Mouse (Mus musculus): Measurements from ENCODE around the gene Tmem138. TPM values are rescaled to one million over a fixed set of nuclear protein-coding genes. Genes with fewer than 3 reads are reported as not detected.

Tmem138 gene
- 51.3 and 52.2 TPM in 2 replicates for polyA plus RNA-seq (2015; fragmentation: Nextera tagmentation; extraction: Ambion mirVana)

- peaks cover 30% of the 10 kb centered on the region for H3K36me3 ChIP-seq
- H3K27ac ChIP-seq = peak within 1 kb of the TSS; percentile 93
- WGBS = under 1% methylated on average over 44 of the region's 44 CpGs
- H3K4me1 ChIP-seq (replicated peaks) = peaks cover 25% of the 10 kb centered on the region
- ATAC-seq = peak; percentile 98
- peak within 1 kb of the TSS; percentile 77 for H3K9ac ChIP-seq (replicated peaks)
- peak within 1 kb of the TSS; percentile 79 for H3K4me2 ChIP-seq (replicated peaks)
- H3K9me3 ChIP-seq = no peaks in the 10 kb centered on the region
- H3K27me3 ChIP-seq = no peaks in the 10 kb centered on the region
- peak within 1 kb of the TSS; percentile 66 for H3K4me3 ChIP-seq (replicated peaks)
These were observed at the start of gene Tmem138, which contains the start of gene Cyb561a3 for GRCm38 (mm10) chr19:10576690-10577561. TSS of gene Tmem138 (minus strand) at chr19:10577362. TSS of gene Cyb561a3 (plus strand) at chr19:10577172.

GRCm38 (mm10) chr19:10608573-10609240 is 31.5 kb upstream of the Tmem138 start:
- Histone ChIP-seq H3K36me3 (peaks cover 63% of the 10 kb centered on the region), H3K27ac (no peak overlapping the region), H3K4me3 (replicated peaks) (no peak overlapping the region), H3K27me3 (no peaks in the 10 kb centered on the region), H3K4me2 (replicated peaks) (no peak overlapping the region), H3K9ac (replicated peaks) (no peak overlapping the region), H3K9me3 (no peaks in the 10 kb centered on the region), H3K4me1 (replicated peaks) (peaks cover 29% of the 10 kb centered on the region)
- ATAC-seq = no peak
- WGBS = 92% methylated on average over 5 of the region's 5 CpGs

- H3K36me3 ChIP-seq = peaks cover 37% of the 10 kb centered on the region
- no peaks in the 10 kb centered on the region for H3K27me3 ChIP-seq
- peaks cover 45% of the 10 kb centered on the region for H3K4me1 ChIP-seq (replicated peaks)
- H3K4me3 ChIP-seq (replicated peaks) = peak overlapping the region; percentile 92
- H3K27ac ChIP-seq = peak overlapping the region; percentile 94
- ATAC-seq = no peak
- peak overlapping the region; percentile 91 for H3K9ac ChIP-seq (replicated peaks)
- WGBS = 9% methylated on average over 20 of the region's 20 CpGs
- H3K4me2 ChIP-seq (replicated peaks) = peak overlapping the region; percentile 84
- no peaks in the 10 kb centered on the region for H3K9me3 ChIP-seq
These were observed 28.9 kb upstream of the Tmem138 start for GRCm38 (mm10) chr19:10605901-10606622.

- Histone ChIP-seq H3K27ac (peak within 1 kb of the TSS; percentile 94), H3K27me3 (no peaks in the 10 kb centered on the region), H3K36me3 (peaks cover 32% of the 10 kb centered on the region), H3K9me3 (no peaks in the 10 kb centered on the region), H3K4me2 (replicated peaks) (peak within 1 kb of the TSS; percentile 84), H3K4me1 (replicated peaks) (peaks cover 45% of the 10 kb centered on the region), H3K9ac (replicated peaks) (peak within 1 kb of the TSS; percentile 91), H3K4me3 (replicated peaks) (peak within 1 kb of the TSS; percentile 92)
- ATAC-seq = peak; percentile 97
- under 1% methylated on average over 49 of the region's 49 CpGs for WGBS
These were observed 28.2 kb upstream of the Tmem138 start, which contains the start of the genes Ddb1 and Tkfc for GRCm38 (mm10) chr19:10605293-10605900. TSS of gene Ddb1 (plus strand) at chr19:10605327. TSS of gene Tkfc (minus strand) at chr19:10605654.

GRCm38 (mm10) chr19:10604534-10604933 is 27.4 kb upstream of the Tmem138 start:
- peak overlapping the region; percentile 78 for H3K9ac ChIP-seq (replicated peaks)
- no peak for ATAC-seq

GRCm38 (mm10) chr19:10603660-10604523 is 26.7 kb upstream of the Tmem138 start:
- peak overlapping the region; percentile 94; the same call in 1 of the 2 replicates for H3K27ac ChIP-seq
- 89% methylated on average over 18 of the region's 18 CpGs for WGBS

More at GRCm38 (mm10) chr19:10604534-10604933, 27.4 kb upstream of the Tmem138 start:
- H3K4me3 ChIP-seq (replicated peaks) = peak overlapping the region; percentile 92
- peak overlapping the region; percentile 94 for H3K27ac ChIP-seq
- WGBS = 61% methylated on average over 3 of the region's 3 CpGs
- peaks cover 32% of the 10 kb centered on the region for H3K36me3 ChIP-seq
- H3K4me1 ChIP-seq (replicated peaks) = peaks cover 45% of the 10 kb centered on the region
- peak overlapping the region; percentile 84 for H3K4me2 ChIP-seq (replicated peaks)
- H3K9me3 ChIP-seq = no peaks in the 10 kb centered on the region
- H3K27me3 ChIP-seq = no peaks in the 10 kb centered on the region

GRCm38 (mm10) chr19:10602787-10603186 is 25.6 kb upstream of the Tmem138 start:
- 2% methylated on average over 9 of the region's 9 CpGs for WGBS
- peak overlapping the region; percentile 58 for H3K4me2 ChIP-seq (replicated peaks)
- peak; percentile 69 for ATAC-seq

More at GRCm38 (mm10) chr19:10603660-10604523, 26.7 kb upstream of the Tmem138 start:
- Histone ChIP-seq H3K36me3 (peaks cover 32% of the 10 kb centered on the region), H3K27me3 (no peaks in the 10 kb centered on the region), H3K4me1 (replicated peaks) (peaks cover 45% of the 10 kb centered on the region), H3K4me3 (replicated peaks) (no peak overlapping the region), H3K9ac (replicated peaks) (0 out of 2 replicates have a peak overlapping the region, but pooled peaks have one; percentile 73), H3K9me3 (no peaks in the 10 kb centered on the region), H3K4me2 (replicated peaks) (peak overlapping the region; percentile 84; the same call in 1 of the 2 replicates)
- no peak for ATAC-seq

GRCm38 (mm10) chr19:10602247-10602769 is 25.1 kb upstream of the Tmem138 start:
- Histone ChIP-seq H3K36me3 (peaks cover 30% of the 10 kb centered on the region), H3K27ac (peak overlapping the region; percentile 94), H3K27me3 (no peaks in the 10 kb centered on the region), H3K4me2 (replicated peaks) (peak overlapping the region; percentile 58), H3K4me3 (replicated peaks) (peak overlapping the region; percentile 33), H3K9ac (replicated peaks) (peak overlapping the region; percentile 73), H3K9me3 (no peaks in the 10 kb centered on the region), H3K4me1 (replicated peaks) (peaks cover 39% of the 10 kb centered on the region)
- 1% methylated on average over 6 of the region's 6 CpGs for WGBS
- ATAC-seq = peak; percentile 54

More at GRCm38 (mm10) chr19:10602787-10603186, 25.6 kb upstream of the Tmem138 start:
- H3K4me3 ChIP-seq (replicated peaks) = peak overlapping the region; percentile 33
- H3K27me3 ChIP-seq = no peaks in the 10 kb centered on the region
- H3K36me3 ChIP-seq = peaks cover 31% of the 10 kb centered on the region
- H3K4me1 ChIP-seq (replicated peaks) = peaks cover 44% of the 10 kb centered on the region
- peak overlapping the region; percentile 94 for H3K27ac ChIP-seq
- peak overlapping the region; percentile 73 for H3K9ac ChIP-seq (replicated peaks)
- no peaks in the 10 kb centered on the region for H3K9me3 ChIP-seq

- ATAC-seq = no peak
- WGBS = 96% methylated on average over 2 of the region's 2 CpGs
These were observed 22.5 kb upstream of the Tmem138 start for GRCm38 (mm10) chr19:10599648-10600047.

GRCm38 (mm10) chr19:10598188-10598587 is 21.0 kb upstream of the Tmem138 start:
- peaks cover 65% of the 10 kb centered on the region for H3K36me3 ChIP-seq
- H3K9me3 ChIP-seq = no peaks in the 10 kb centered on the region
- no peaks in the 10 kb centered on the region for H3K27me3 ChIP-seq
- H3K4me1 ChIP-seq (replicated peaks) = peaks cover 13% of the 10 kb centered on the region
- H3K9ac ChIP-seq (replicated peaks) = no peak overlapping the region
- no peak overlapping the region for H3K27ac ChIP-seq
- no peak for ATAC-seq
- H3K4me2 ChIP-seq (replicated peaks) = no peak overlapping the region
- WGBS = 35% methylated on average over 3 of the region's 3 CpGs
- no peak overlapping the region for H3K4me3 ChIP-seq (replicated peaks)

More at GRCm38 (mm10) chr19:10599648-10600047, 22.5 kb upstream of the Tmem138 start:
- no peak overlapping the region for H3K4me2 ChIP-seq (replicated peaks)
- H3K36me3 ChIP-seq = peaks cover 52% of the 10 kb centered on the region
- peaks cover 24% of the 10 kb centered on the region for H3K4me1 ChIP-seq (replicated peaks)
- no peak overlapping the region for H3K9ac ChIP-seq (replicated peaks)
- H3K4me3 ChIP-seq (replicated peaks) = no peak overlapping the region
- no peaks in the 10 kb centered on the region for H3K9me3 ChIP-seq
- H3K27ac ChIP-seq = no peak overlapping the region
- H3K27me3 ChIP-seq = no peaks in the 10 kb centered on the region

All from midbrain, embryonic 13.5 days (tissue).